Mouse (Mus musculus) lung, embryonic 14.5 days (tissue): Measurements from ENCODE around the gene Ugt1a6a. TPM values are rescaled to one million over a fixed set of nuclear protein-coding genes. Genes with fewer than 3 reads are reported as not detected.

Experiments
- ATAC-seq: fragments of 200-750 bp; cut with Nextera tagmentation; 2 replicates; pipeline ENCODE4 v1.8.0; 2017; ENCODE audit warnings: mild to moderate bottlenecking, moderate TSS enrichment, moderate library complexity; ENCODE audit not compliant: insufficient read depth
- DNase-seq: peaks from one replicate; pipeline ENCODE4 v3.0.0-alpha.2; 2015
- H3K27ac ChIP-seq: fragments of 300-500 bp; sonication (generic); 2 replicates; pipeline ENCODE4 v1.5.1; 2014; ENCODE audit warnings: low read depth, mild to moderate bottlenecking, moderate library complexity
- H3K27me3 ChIP-seq: fragments of 300-500 bp; sonication (generic); 2 replicates; pipeline ENCODE4 v1.6.1; 2014; ENCODE audit warnings: low read length, control low read depth; ENCODE audit not compliant: insufficient read depth
- H3K36me3 ChIP-seq: fragments of 300-500 bp; sonication (generic); 2 replicates; pipeline ENCODE4 v1.6.1; 2014; ENCODE audit warnings: control low read depth; ENCODE audit not compliant: insufficient read depth
- H3K4me1 ChIP-seq: fragments of 300-500 bp; sonication (generic); 2 replicates; pipeline ENCODE4 v1.6.1; 2014; ENCODE audit warnings: antibody characterized with exemption, control low read depth; ENCODE audit not compliant: insufficient read depth
- H3K4me2 ChIP-seq: fragments of 300-500 bp; sonication (generic); 2 replicates; pipeline ENCODE4 v1.6.1; 2014; ENCODE audit warnings: mild to moderate bottlenecking
- H3K4me3 ChIP-seq: fragments of 300-500 bp; sonication (generic); 2 replicates; pipeline ENCODE4 v1.5.1; 2014; ENCODE audit warnings: low read depth, low read length
- H3K9ac ChIP-seq: fragments of 300-500 bp; sonication (generic); 2 replicates; pipeline ENCODE4 v1.6.1; 2014
- H3K9me3 ChIP-seq: fragments of 300-500 bp; sonication (generic); 2 replicates; pipeline ENCODE4 v1.6.1; 2016; ENCODE audit warnings: low read depth, low read length, control low read depth
- CTCF ChIP-seq: IDR thresholded peaks from 2 replicates; pipeline ENCODE4 v1.5.1; 2016; ENCODE audit warnings: antibody characterized with exemption, low read depth
- WGBS: fragments of 180-500 bp; shearing (Covaris S2); extraction: QIAGEN DNeasy Blood & Tissue Kit; methylation state at CpG from one replicate; pipeline ENCODE4 v1.1.7; 2014; 5-methylcytosine and 5-hydroxymethylcytosine counted together
- polyA plus RNA-seq: library from polyadenylated mRNA; unstranded; fragments of >200 nt; fragmentation: Nextera tagmentation; extraction: Ambion mirVana; gene quantifications from 2 replicates; pipeline ENCODE4 v1.2.1, GENCODE M21; 2014

The Ugt1a6a gene
- polyA plus RNA-seq, 1 experiment from 2014 or later = 0.96 TPM

- TF ChIP-seq CTCF = no peak
- no peaks in the 10 kb centered on the region for H3K4me1 ChIP-seq
Measured at GRCm38 (mm10) chr1:88229566-88229965, 95.0 kb downstream of the Ugt1a6a start.

GRCm38 (mm10) chr1:88229986-88230385, 95.4 kb downstream of the Ugt1a6a start:
- H3K9ac ChIP-seq = no peak overlapping the region
- H3K4me3 ChIP-seq = no peak overlapping the region
- TF ChIP-seq CTCF = no peak
- H3K9me3 ChIP-seq = peaks cover 89% of the 10 kb centered on the region
- H3K36me3 ChIP-seq = no peaks in the 10 kb centered on the region
- no peaks in the 10 kb centered on the region for H3K4me1 ChIP-seq
- no peak overlapping the region for H3K27ac ChIP-seq
- DNase-seq (no peak), ATAC-seq (no peak)
- no peak overlapping the region for H3K4me2 ChIP-seq
- H3K27me3 ChIP-seq = no peaks in the 10 kb centered on the region
- WGBS = 83% methylated on average over 5 of the region's 5 CpGs

More at GRCm38 (mm10) chr1:88229566-88229965, 95.0 kb downstream of the Ugt1a6a start:
- 76% methylated on average over 3 of the region's 3 CpGs for WGBS
- no peak overlapping the region for H3K4me2 ChIP-seq
- peaks cover 85% of the 10 kb centered on the region for H3K9me3 ChIP-seq
- no peak for ATAC-seq
- H3K4me3 ChIP-seq = no peak overlapping the region
- no peaks in the 10 kb centered on the region for H3K27me3 ChIP-seq
- H3K9ac ChIP-seq = no peak overlapping the region
- DNase-seq = no peak
- no peaks in the 10 kb centered on the region for H3K36me3 ChIP-seq
- no peak overlapping the region for H3K27ac ChIP-seq

GRCm38 (mm10) chr1:88230421-88230820, 95.8 kb downstream of the Ugt1a6a start:
- no peak for TF ChIP-seq CTCF
- 71% methylated on average over 7 of the region's 7 CpGs for WGBS
- H3K9ac ChIP-seq = no peak overlapping the region
- H3K9me3 ChIP-seq = peaks cover 92% of the 10 kb centered on the region
- H3K4me2 ChIP-seq = no peak overlapping the region
- H3K27me3 ChIP-seq = no peaks in the 10 kb centered on the region
- ATAC-seq (no peak), DNase-seq (no peak)
- H3K27ac ChIP-seq = no peak overlapping the region
- no peak overlapping the region for H3K4me3 ChIP-seq
- no peaks in the 10 kb centered on the region for H3K36me3 ChIP-seq
- H3K4me1 ChIP-seq = no peaks in the 10 kb centered on the region

GRCm38 (mm10) chr1:88230981-88231802, 96.6 kb downstream of the Ugt1a6a start:
- Histone ChIP-seq H3K4me1 (no peaks in the 10 kb centered on the region), H3K4me3 (no peak overlapping the region), H3K4me2 (no peak overlapping the region), H3K27me3 (no peaks in the 10 kb centered on the region), H3K9me3 (peaks cover 91% of the 10 kb centered on the region), H3K9ac (no peak overlapping the region), H3K27ac (no peak overlapping the region), H3K36me3 (no peaks in the 10 kb centered on the region)
- no peak for TF ChIP-seq CTCF
- no peak for ATAC-seq
- DNase-seq = no peak
- WGBS = 69% methylated on average over 6 of the region's 6 CpGs

GRCm38 (mm10) chr1:88231803-88232499, 97.3 kb downstream of the Ugt1a6a start:
- 60% methylated on average over 7 of the region's 7 CpGs for WGBS
- no peak for TF ChIP-seq CTCF
- no peak overlapping the region for H3K9ac ChIP-seq
- no peak for DNase-seq
- no peak overlapping the region for H3K4me2 ChIP-seq
- no peaks in the 10 kb centered on the region for H3K27me3 ChIP-seq
- no peak overlapping the region for H3K4me3 ChIP-seq
- no peak overlapping the region for H3K27ac ChIP-seq
- peaks cover 86% of the 10 kb centered on the region for H3K9me3 ChIP-seq
- no peaks in the 10 kb centered on the region for H3K36me3 ChIP-seq
- H3K4me1 ChIP-seq = no peaks in the 10 kb centered on the region
- no peak for ATAC-seq

GRCm38 (mm10) chr1:88232664-88233380, 98.2 kb downstream of the Ugt1a6a start:
- Histone ChIP-seq H3K27ac (no peak overlapping the region), H3K36me3 (no peaks in the 10 kb centered on the region), H3K4me1 (no peaks in the 10 kb centered on the region), H3K27me3 (no peaks in the 10 kb centered on the region), H3K4me2 (no peak overlapping the region), H3K9me3 (peaks cover 84% of the 10 kb centered on the region), H3K4me3 (no peak overlapping the region), H3K9ac (no peak overlapping the region)
- 53% methylated on average over 3 of the region's 3 CpGs for WGBS
- no peak for TF ChIP-seq CTCF
- DNase-seq (no peak), ATAC-seq (no peak)
